Mouse (Mus musculus): ENCODE data around the gene Ivns1abp.

DNA sequence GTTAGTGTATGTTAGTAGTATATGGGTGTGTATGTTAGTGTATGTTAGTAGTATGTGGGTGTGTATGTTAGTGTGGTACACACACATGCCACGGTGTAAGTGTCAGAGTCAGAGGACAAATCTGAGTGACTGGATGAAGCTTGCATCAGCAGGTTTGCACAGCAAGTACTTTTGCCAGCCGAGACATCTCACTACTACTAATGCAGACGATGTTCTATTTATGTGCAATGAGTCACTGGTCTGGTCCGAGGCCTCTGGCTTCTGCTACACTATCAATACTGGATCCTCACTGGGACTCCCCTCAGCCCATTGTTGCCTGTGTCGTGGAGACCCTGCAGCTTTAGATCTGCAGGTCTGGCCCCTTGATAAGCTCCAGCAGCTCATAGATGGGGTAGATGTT lies 27.3 kb downstream of the Ivns1abp start:
- TF ChIP-seq POLR2A (IDR thresholded peaks at IDR 0.05; ENCODE audit: borderline replicate concordance, low read depth, low read length): no peak
- TF ChIP-seq CTCF (IDR thresholded peaks at IDR 0.05; ENCODE audit: low read depth, low read length): no peak
